Mouse (Mus musculus): ENCODE measurements around the gene Kyat3. TPM values are rescaled to one million over a fixed set of nuclear protein-coding genes. Genes with fewer than 3 reads are reported as not detected.

Gene Kyat3
- polyA plus RNA-seq, 1 experiment from 2014 or later, result 17.8 TPM

DNA sequence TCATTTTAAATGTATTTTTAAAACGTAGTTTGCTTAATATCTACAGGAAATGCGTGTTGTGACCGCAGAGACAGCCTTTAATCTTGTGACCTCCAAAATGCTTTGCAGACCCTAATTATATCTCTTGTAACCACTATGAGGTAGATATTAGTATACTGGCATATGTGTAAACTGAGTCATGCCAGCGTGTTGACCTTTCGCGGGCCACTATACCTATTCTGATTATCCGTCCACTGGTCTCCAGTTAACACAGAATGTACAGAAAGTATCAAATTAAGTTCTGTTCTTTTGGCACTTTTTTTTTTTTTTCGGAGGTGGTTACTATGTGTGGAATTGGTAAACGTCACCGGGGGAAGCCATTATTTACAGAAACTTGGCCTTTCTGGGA, 64.9 kb downstream of the Kyat3 start:
- no peak for ATAC-seq
- H3K4me1 ChIP-seq (ENCODE audit: control insufficient read depth, insufficient read depth, low read length), result peaks cover 7% of the 10 kb centered on the region
- peak overlapping the region; percentile 56 for H3K4me2 ChIP-seq (ENCODE audit: low read depth, low read length)
- H3K27ac ChIP-seq (ENCODE audit: low read length), result no peak overlapping the region
- H3K9ac ChIP-seq (ENCODE audit: low read depth, low read length), result peak overlapping the region; percentile 94
- no peaks in the 10 kb centered on the region for H3K9me3 ChIP-seq (ENCODE audit: control insufficient read depth, low read length)
- 15% methylated on average over 10 of the region's 10 CpGs for WGBS
- H3K36me3 ChIP-seq (ENCODE audit: control insufficient read depth, insufficient read depth, low read length), result no peaks in the 10 kb centered on the region
- peak overlapping the region; percentile 78 for H3K4me3 ChIP-seq (ENCODE audit: low read length)
- no peaks in the 10 kb centered on the region for H3K27me3 ChIP-seq (replicated peaks; ENCODE audit: control insufficient read depth, insufficient read depth, low read length)

DNA sequence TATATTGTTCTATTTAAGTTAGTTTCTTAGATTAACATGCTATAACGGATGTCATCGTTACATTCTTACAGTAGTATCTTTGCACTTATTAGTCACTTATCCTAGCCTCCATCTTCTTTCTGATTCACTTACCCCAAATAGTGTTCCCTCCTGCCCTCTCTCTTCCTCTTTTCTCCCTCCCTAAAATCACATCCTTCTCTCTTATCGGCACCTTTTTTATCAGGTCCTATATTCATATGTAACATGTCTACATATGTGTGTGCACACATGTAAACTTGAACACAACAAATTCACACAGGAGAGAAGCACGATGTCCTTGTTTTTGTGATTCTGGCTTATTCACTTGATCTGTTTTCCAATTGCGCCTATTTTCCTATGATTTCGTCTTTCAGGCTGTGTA, 67.6 kb downstream of the Kyat3 start:
- no peaks in the 10 kb centered on the region for H3K27me3 ChIP-seq (replicated peaks; ENCODE audit: control insufficient read depth, insufficient read depth, low read length)
- no peak overlapping the region for H3K4me3 ChIP-seq (ENCODE audit: low read length)
- peaks cover 10% of the 10 kb centered on the region for H3K4me1 ChIP-seq (ENCODE audit: control insufficient read depth, insufficient read depth, low read length)
- no peak overlapping the region for H3K4me2 ChIP-seq (ENCODE audit: low read depth, low read length)
- H3K9me3 ChIP-seq (ENCODE audit: control insufficient read depth, low read length), result no peaks in the 10 kb centered on the region
- 92% methylated on average over 6 of the region's 6 CpGs for WGBS
- ATAC-seq, result no peak
- H3K36me3 ChIP-seq (ENCODE audit: control insufficient read depth, insufficient read depth, low read length), result peaks cover 3% of the 10 kb centered on the region; the same call in 1 of the 2 replicates
- no peak overlapping the region for H3K27ac ChIP-seq (ENCODE audit: low read length)
- H3K9ac ChIP-seq (ENCODE audit: low read depth, low read length), result no peak overlapping the region

DNA sequence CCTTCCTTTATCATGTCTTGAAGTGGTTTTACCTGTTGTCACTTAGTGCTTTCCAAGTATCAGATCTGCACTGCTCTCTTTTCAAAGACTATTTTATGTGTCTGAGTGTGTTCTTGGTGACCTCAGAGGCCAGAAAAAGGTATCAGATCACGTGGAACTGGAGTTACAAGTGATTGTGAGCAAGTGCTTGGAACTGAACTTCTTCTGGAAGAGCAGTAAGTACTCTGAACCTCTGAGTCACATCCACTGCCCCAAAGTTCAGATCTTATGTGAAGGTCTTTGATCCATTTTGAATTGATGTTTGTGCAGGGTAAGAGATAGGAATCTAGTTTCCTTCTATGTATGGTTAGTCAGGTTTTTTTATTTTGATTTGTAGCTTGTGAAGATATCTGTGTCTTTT, 69.7 kb downstream of the Kyat3 start:
- WGBS, result 32% methylated on average over 1 of the region's 1 CpGs
- H3K4me2 ChIP-seq (ENCODE audit: low read depth, low read length), result no peak overlapping the region
- H3K4me1 ChIP-seq (ENCODE audit: control insufficient read depth, insufficient read depth, low read length), result peaks cover 13% of the 10 kb centered on the region
- H3K9ac ChIP-seq (ENCODE audit: low read depth, low read length), result no peak overlapping the region
- peak; percentile 62 for ATAC-seq
- H3K36me3 ChIP-seq (ENCODE audit: control insufficient read depth, insufficient read depth, low read length), result peaks cover 3% of the 10 kb centered on the region; the same call in 1 of the 2 replicates
- no peaks in the 10 kb centered on the region for H3K27me3 ChIP-seq (replicated peaks; ENCODE audit: control insufficient read depth, insufficient read depth, low read length)
- peak overlapping the region; percentile 29 for H3K27ac ChIP-seq (ENCODE audit: low read length)
- no peaks in the 10 kb centered on the region for H3K9me3 ChIP-seq (ENCODE audit: control insufficient read depth, low read length)
- H3K4me3 ChIP-seq (ENCODE audit: low read length), result no peak overlapping the region

DNA sequence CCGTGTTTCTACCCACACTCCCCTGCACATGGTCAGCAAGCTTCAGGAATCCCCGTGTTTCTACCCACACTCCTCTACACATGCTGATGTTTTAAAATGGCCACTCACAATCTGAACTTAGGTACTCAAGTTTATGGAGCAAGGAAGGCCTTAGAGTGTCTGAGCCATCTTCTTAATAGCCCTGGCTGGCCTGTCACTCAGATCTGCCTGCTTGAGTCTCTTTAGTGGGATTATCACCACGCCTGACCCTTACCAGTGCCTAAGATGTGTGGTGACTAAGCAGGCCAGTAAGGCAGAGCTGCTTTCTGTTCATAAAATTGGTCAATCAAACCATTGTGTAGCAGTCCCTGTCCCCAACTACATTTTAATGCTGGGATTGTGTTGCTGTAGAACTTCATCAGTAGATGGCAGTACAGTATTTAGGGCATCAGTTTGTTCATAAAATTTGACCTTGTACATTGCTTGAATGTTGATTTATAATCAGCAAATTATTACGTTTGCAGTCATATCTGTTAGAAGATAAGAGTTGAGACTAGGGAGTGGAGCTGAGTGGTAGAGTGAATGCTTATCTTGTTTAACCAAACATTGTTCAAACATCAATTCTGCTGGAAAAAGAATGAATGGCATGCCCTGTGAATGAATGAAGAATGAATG, 72.8 kb downstream of the Kyat3 start:
- Histone ChIP-seq H3K4me3 (ENCODE audit: low read length) (no peak overlapping the region), H3K9me3 (ENCODE audit: control insufficient read depth, low read length) (no peaks in the 10 kb centered on the region), H3K4me2 (ENCODE audit: low read depth, low read length) (no peak overlapping the region), H3K9ac (ENCODE audit: low read depth, low read length) (no peak overlapping the region), H3K27ac (ENCODE audit: low read length) (no peak overlapping the region), H3K4me1 (ENCODE audit: control insufficient read depth, insufficient read depth, low read length) (peaks cover 6% of the 10 kb centered on the region; the same call in 1 of the 2 replicates), H3K36me3 (ENCODE audit: control insufficient read depth, insufficient read depth, low read length) (peaks cover 3% of the 10 kb centered on the region; the same call in 1 of the 2 replicates), H3K27me3 (replicated peaks; ENCODE audit: control insufficient read depth, insufficient read depth, low read length) (no peaks in the 10 kb centered on the region)
- 63% methylated on average over 4 of the region's 4 CpGs for WGBS
- peak; percentile 79 for ATAC-seq

DNA sequence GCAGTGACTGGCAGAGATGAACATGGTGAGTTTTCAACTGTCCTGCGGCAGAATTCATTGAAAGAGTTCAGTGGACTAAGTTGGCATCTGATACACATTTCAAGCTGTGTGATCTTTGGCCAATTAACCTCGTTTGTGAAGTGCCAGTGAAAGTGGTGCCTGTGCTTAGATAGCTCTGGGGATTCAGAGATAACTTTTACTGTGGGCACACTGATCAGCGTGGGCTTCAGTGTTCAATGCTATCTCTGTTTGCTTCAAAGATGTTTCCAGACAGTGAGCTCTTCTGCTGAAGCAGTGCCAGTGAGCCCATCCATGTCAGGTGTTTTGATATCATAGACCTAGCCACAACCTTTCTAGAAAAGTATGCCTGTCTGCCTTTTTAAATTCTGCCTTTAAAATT, 76.4 kb downstream of the Kyat3 start:
- Histone ChIP-seq H3K36me3 (ENCODE audit: control insufficient read depth, insufficient read depth, low read length) (peaks cover 6% of the 10 kb centered on the region), H3K9me3 (ENCODE audit: control insufficient read depth, low read length) (no peaks in the 10 kb centered on the region), H3K9ac (ENCODE audit: low read depth, low read length) (no peak overlapping the region), H3K4me2 (ENCODE audit: low read depth, low read length) (no peak overlapping the region), H3K27ac (ENCODE audit: low read length) (no peak overlapping the region), H3K4me3 (ENCODE audit: low read length) (no peak overlapping the region), H3K4me1 (ENCODE audit: control insufficient read depth, insufficient read depth, low read length) (peaks cover 6% of the 10 kb centered on the region; the same call in 1 of the 2 replicates), H3K27me3 (replicated peaks; ENCODE audit: control insufficient read depth, insufficient read depth, low read length) (no peaks in the 10 kb centered on the region)
- 82% methylated on average over 3 of the region's 3 CpGs for WGBS
- ATAC-seq, result no peak

DNA sequence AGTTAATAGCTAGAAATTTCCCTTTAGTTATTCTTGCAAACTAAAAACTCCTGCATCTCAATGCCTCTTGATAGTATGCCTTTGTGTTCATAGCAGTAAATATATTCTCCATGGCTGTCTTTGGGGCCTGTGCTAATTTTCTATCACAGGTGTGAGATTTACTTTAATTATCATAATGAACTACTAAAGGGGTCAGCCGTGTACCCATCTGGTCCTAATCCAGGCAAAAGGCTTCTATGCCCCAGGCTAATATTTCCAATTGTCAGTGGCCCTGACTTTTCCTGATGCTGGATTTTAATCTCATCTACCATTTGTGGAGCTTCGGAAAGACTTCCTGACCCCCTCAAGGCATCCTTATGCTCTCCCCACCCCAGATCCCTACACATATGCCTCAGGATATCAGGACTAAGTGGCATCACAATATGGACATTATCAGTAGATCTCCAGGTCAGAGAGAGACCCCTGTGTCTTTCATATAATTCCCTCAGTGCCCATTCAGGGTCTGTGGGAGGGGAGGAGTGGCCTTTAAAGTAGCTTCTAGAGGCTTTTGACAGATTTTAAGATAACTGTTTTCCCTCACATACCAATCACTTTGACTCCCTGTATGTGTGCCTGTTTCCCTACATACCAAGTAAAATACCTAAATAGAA, 85.7 kb downstream of the Kyat3 start:
- Histone ChIP-seq H3K9ac (ENCODE audit: low read depth, low read length) (no peak overlapping the region), H3K36me3 (ENCODE audit: control insufficient read depth, insufficient read depth, low read length) (peaks cover 7% of the 10 kb centered on the region), H3K4me2 (ENCODE audit: low read depth, low read length) (no peak overlapping the region), H3K4me1 (ENCODE audit: control insufficient read depth, insufficient read depth, low read length) (no peaks in the 10 kb centered on the region), H3K9me3 (ENCODE audit: control insufficient read depth, low read length) (no peaks in the 10 kb centered on the region), H3K27me3 (replicated peaks; ENCODE audit: control insufficient read depth, insufficient read depth, low read length) (no peaks in the 10 kb centered on the region), H3K4me3 (ENCODE audit: low read length) (no peak overlapping the region), H3K27ac (ENCODE audit: low read length) (no peak overlapping the region)
- 79% methylated on average over 2 of the region's 2 CpGs for WGBS
- no peak for ATAC-seq

DNA sequence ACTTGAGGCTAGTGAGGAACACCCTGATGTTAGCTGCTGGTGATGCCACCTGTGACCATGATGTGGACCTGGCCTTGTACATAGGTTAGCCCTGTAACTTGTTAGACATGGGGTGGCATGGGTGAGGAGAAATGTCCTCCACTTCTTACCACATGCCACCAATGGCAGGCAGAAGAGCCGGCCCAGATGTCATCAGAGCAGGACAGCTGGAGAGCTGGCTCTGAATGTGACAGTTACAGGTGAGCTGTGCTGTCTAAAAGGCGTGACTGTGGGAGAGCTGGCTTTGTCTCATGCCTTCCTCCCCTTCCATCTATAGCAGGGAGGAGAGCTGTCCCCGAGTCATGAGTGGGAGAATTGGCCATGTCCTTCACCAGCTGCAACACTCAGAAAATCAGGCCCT, 94.7 kb downstream of the Kyat3 start:
- Histone ChIP-seq H3K36me3 (ENCODE audit: control insufficient read depth, insufficient read depth, low read length) (peaks cover 7% of the 10 kb centered on the region; the same call in 1 of the 2 replicates), H3K9me3 (ENCODE audit: control insufficient read depth, low read length) (no peaks in the 10 kb centered on the region), H3K4me1 (ENCODE audit: control insufficient read depth, insufficient read depth, low read length) (no peaks in the 10 kb centered on the region), H3K27ac (ENCODE audit: low read length) (no peak overlapping the region), H3K4me2 (ENCODE audit: low read depth, low read length) (no peak overlapping the region), H3K4me3 (ENCODE audit: low read length) (no peak overlapping the region), H3K27me3 (replicated peaks; ENCODE audit: control insufficient read depth, insufficient read depth, low read length) (no peaks in the 10 kb centered on the region), H3K9ac (ENCODE audit: low read depth, low read length) (no peak overlapping the region)
- no peak for ATAC-seq
- WGBS, result 91% methylated on average over 3 of the region's 3 CpGs

Other genes starting within 250 kb of the Kyat3 start
- gene Gbp5, start 207.1 kb upstream of the Kyat3 start, polyA plus RNA-seq (2015; fragmentation: Nextera tagmentation; extraction: Ambion mirVana), result 0.18 and 0.20 TPM in 2 replicates
- 6.8 and 7.2 TPM in 2 replicates for gene Gbp7, start 170.7 kb upstream of the Kyat3 start, polyA plus RNA-seq (2015; fragmentation: Nextera tagmentation; extraction: Ambion mirVana)
- 2.7 and 2.8 TPM in 2 replicates for gene Gbp3, start 141.0 kb upstream of the Kyat3 start, polyA plus RNA-seq (2015; fragmentation: Nextera tagmentation; extraction: Ambion mirVana)
- 0.61 and 1.0 TPM in 2 replicates for gene Gbp2b, start 106.2 kb upstream of the Kyat3 start, polyA plus RNA-seq (2015; fragmentation: Nextera tagmentation; extraction: Ambion mirVana)
- 3.7 and 4.0 TPM in 2 replicates for gene Gbp2, start 80.4 kb upstream of the Kyat3 start, polyA plus RNA-seq (2015; fragmentation: Nextera tagmentation; extraction: Ambion mirVana)
- 68.2 and 72.0 TPM in 2 replicates for gene Gtf2b, start 64.0 kb downstream of the Kyat3 start, polyA plus RNA-seq (2015; fragmentation: Nextera tagmentation; extraction: Ambion mirVana)
- 29.9 and 30.8 TPM in 2 replicates for gene Pkn2, start 181.0 kb downstream of the Kyat3 start, polyA plus RNA-seq (2015; fragmentation: Nextera tagmentation; extraction: Ambion mirVana)

Data from intestine, embryonic 16.5 days (tissue).